Mouse (Mus musculus) lung, postnatal 4 days (tissue): ENCODE data around the gene Vmn2r42.
"Not testable (repeated sequence)": the region's sequence is repeated elsewhere in the genome, so short reads cannot be mapped to it uniquely, and the experiment has no call there.

ENCODE experiments used
- DNase-seq, 2 experiments: peaks; one replicate each; pipeline ENCODE4 v3.0.0; 2021

Gene Vmn2r42

DNA sequence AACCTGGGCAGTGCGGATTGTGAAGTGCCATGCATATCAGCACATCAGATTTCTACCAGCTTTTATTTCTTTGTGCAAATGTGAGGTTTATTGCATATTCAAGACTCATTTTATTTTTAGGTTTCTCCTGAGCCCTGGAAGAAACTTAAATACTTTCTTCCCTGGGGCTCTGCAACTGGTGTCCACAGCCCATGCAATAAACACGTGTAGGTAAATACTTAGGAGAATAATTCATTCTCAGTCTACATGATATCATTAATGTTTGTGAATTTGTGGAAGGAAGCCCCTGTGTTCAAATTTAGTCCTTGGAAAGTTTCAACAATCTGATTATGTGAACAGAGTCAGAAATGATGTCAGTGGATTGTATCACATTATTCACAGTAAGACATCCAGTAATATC lies at the start of gene Vmn2r42:
Gene Vmn2r42, minus strand, starts transcription at position 101 of the 400 bp plus-strand sequence.
- DNase-seq, result not testable (repeated sequence)

DNA sequence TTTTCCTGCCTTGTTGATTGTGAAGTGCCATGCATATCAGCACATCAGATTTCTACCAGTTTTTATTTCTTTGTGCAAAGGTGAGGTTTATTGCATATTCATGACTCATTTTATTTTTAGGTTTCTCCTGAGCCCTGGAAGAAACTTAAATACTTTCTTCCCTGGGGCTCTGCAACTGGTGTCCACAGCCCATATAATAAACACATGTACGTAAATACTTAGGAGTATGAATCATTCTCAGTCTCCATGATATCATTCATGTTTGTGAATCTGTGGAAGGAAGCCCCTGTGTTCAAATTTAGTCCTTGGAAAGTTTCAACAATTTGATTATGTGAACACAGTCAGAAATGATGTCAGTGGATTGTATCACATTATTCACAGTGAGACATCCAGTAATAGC lies 38.6 kb downstream of the Vmn2r42 start, which contains the start of gene Vmn2r41:
Gene Vmn2r41, minus strand, starts transcription at position 101 of the 400 bp plus-strand sequence.
- not testable (repeated sequence) for DNase-seq
